Mouse (Mus musculus) midbrain, postnatal 0 days (tissue): ENCODE results near the gene Sipa1l3. TPM values are rescaled to one million over a fixed set of nuclear protein-coding genes. Genes with fewer than 3 reads are reported as not detected.

Experiments
- ATAC-seq: fragments of 200-750 bp; cut with Nextera tagmentation; 2 replicates; pipeline ENCODE4 v1.8.0; 2017; ENCODE audit warnings: moderate number of reproducible peaks, mild to moderate bottlenecking, moderate TSS enrichment, moderate library complexity; ENCODE audit not compliant: low FRiP score
- DNase-seq: peaks from one replicate; pipeline ENCODE4 v3.0.0-alpha.2; 2015; ENCODE audit warnings: low spot score
- H3K27ac ChIP-seq: fragments of 300-500 bp; sonication (generic); 2 replicates; pipeline ENCODE4 v1.5.1; 2014; ENCODE audit warnings: low read depth, mild to moderate bottlenecking, low read length, mixed read lengths
- H3K27me3 ChIP-seq: fragments of 300-500 bp; sonication (generic); 2 replicates; pipeline ENCODE4 v1.6.1; 2014; ENCODE audit warnings: low read length, control low read depth, mixed read lengths; ENCODE audit not compliant: insufficient read depth
- H3K36me3 ChIP-seq: fragments of 300-500 bp; sonication (generic); 2 replicates; pipeline ENCODE4 v1.6.1; 2014; ENCODE audit warnings: low read length, control low read depth, mixed read lengths; ENCODE audit not compliant: insufficient read depth
- H3K4me1 ChIP-seq: fragments of 300-500 bp; sonication (generic); 2 replicates; pipeline ENCODE4 v1.6.1; 2014; ENCODE audit warnings: mild to moderate bottlenecking, control low read depth, antibody characterized with exemption, low read length, mixed read lengths; ENCODE audit not compliant: insufficient read depth
- H3K4me2 ChIP-seq: fragments of 300-500 bp; sonication (generic); 2 replicates; pipeline ENCODE4 v1.6.1; 2014; ENCODE audit warnings: low read depth, mild to moderate bottlenecking, low read length, mixed read lengths; ENCODE audit not compliant: poor library complexity, severe bottlenecking
- H3K4me3 ChIP-seq: fragments of 300-500 bp; sonication (generic); 2 replicates; pipeline ENCODE4 v1.5.1; 2014; ENCODE audit warnings: low read depth, mild to moderate bottlenecking, low read length, moderate library complexity
- H3K9ac ChIP-seq: fragments of 300-500 bp; sonication (generic); replicated peaks from 2 replicates; pipeline ENCODE4 v1.6.1; 2014; ENCODE audit warnings: mild to moderate bottlenecking, low read length, moderate library complexity, mixed read lengths; ENCODE audit not compliant: poor library complexity, severe bottlenecking
- H3K9me3 ChIP-seq: fragments of 300-500 bp; sonication (generic); 2 replicates; pipeline ENCODE4 v1.6.1; 2016; ENCODE audit warnings: low read length, control low read depth
- CTCF ChIP-seq: IDR thresholded peaks from 2 replicates; pipeline ENCODE4 v1.5.1; 2016; ENCODE audit warnings: antibody characterized with exemption, mild to moderate bottlenecking
- WGBS: fragments of 180-500 bp; shearing (Covaris S2); extraction: QIAGEN DNeasy Blood & Tissue Kit; methylation state at CpG from one replicate; pipeline ENCODE4 v1.1.7; 2014; 5-methylcytosine and 5-hydroxymethylcytosine counted together
- polyA plus RNA-seq: library from polyadenylated mRNA; unstranded; fragments of >200 nt; fragmentation: Nextera tagmentation; extraction: Ambion mirVana; gene quantifications from 2 replicates; pipeline ENCODE4 v1.2.1, GENCODE M21; 2015
- total RNA-seq: library from RNA; depleted of rRNA; stranded (reverse); fragments of >200 nt; gene quantifications from 2 replicates; pipeline ENCODE4 v1.2.3, GENCODE M21; 2014

The Sipa1l3 gene
- total and polyA plus RNA-seq, 2 experiments from 2014 or later = 13.9 to 80.7 TPM

- Histone ChIP-seq H3K4me2 (no peak overlapping the region), H3K9me3 (no peaks in the 10 kb centered on the region), H3K4me3 (no peak overlapping the region), H3K27ac (no peak overlapping the region), H3K27me3 (no peaks in the 10 kb centered on the region), H3K36me3 (no peaks in the 10 kb centered on the region), H3K9ac (no peak overlapping the region), H3K4me1 (no peaks in the 10 kb centered on the region)
- under 1% methylated on average over 5 of the region's 5 CpGs for WGBS
- DNase-seq = peak; percentile 86
- no peak for ATAC-seq
- TF ChIP-seq CTCF = peak; percentile 95
Measured at GRCm38 (mm10) chr7:29523700-29524099, 5.3 kb upstream of the Sipa1l3 start.

DNA sequence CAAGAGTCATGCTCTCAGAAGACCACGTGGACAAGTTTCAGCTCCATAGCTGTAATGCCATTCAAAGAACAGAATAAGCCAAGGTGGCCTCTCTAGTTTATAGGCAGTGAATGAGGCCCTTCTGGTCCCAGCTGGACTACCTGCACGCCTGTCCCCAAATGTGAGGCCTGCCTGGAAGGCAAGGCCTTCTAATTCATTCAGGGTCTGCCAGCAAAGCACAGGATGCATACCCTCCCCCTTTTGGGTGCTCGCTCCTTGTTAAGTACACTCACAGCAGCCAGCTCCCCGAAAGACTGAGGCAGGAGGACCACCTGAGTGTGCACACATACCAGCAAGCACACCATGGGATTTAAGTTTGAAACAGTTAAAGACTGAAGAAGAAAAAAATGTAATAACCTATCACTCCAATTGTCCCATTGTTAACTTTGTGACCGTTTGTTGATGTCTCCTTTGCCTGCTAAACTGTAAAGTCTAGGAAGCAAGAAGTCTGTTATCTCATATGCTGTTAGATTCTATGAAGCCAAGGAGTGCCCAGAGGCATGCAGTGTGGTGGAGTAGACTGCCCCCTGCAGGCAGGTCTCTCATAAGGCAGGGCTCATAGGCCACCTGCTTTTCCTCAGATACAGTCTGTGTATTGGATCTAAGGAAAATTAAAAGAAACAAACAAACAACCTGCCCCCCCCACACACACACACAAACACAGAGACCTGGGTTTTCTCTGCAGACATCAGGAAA is 3.6 kb upstream of the Sipa1l3 start:
- Histone ChIP-seq H3K9me3 (no peaks in the 10 kb centered on the region), H3K4me1 (peaks cover 7% of the 10 kb centered on the region; the same call in 1 of the 2 replicates), H3K36me3 (no peaks in the 10 kb centered on the region), H3K27ac (no peak overlapping the region), H3K9ac (no peak overlapping the region), H3K4me2 (no peak overlapping the region), H3K4me3 (no peak overlapping the region), H3K27me3 (no peaks in the 10 kb centered on the region)
- ATAC-seq (no peak), DNase-seq (peak; percentile 91)
- TF ChIP-seq CTCF = peak; percentile 98
- 57% methylated on average over 5 of the region's 5 CpGs for WGBS

DNA sequence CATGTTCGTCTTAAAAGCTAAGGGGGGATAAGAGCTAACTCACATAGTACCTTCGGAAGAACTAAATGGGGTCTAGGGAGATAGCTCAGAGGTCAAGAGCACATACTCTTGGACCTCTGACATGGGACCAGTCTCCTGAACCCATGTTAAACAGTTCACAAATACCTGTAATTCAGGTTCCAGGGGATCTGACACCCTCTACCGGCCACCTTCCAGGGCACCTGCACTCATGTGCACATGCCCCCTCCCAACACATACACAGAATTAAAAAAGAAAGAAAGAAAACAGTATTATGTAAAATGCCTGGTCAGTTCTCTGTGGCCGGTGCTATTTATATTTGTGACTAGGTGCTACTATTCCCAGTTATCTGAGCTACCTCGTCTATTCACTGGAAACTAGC is 2.9 kb upstream of the Sipa1l3 start:
- H3K27me3 ChIP-seq = no peaks in the 10 kb centered on the region
- no peak overlapping the region for H3K4me2 ChIP-seq
- ATAC-seq (no peak), DNase-seq (no peak)
- H3K9me3 ChIP-seq = no peaks in the 10 kb centered on the region
- H3K9ac ChIP-seq = no peak overlapping the region
- peaks cover 12% of the 10 kb centered on the region for H3K4me1 ChIP-seq
- WGBS = 73% methylated on average over 5 of the region's 5 CpGs
- H3K27ac ChIP-seq = no peak overlapping the region
- no peaks in the 10 kb centered on the region for H3K36me3 ChIP-seq
- TF ChIP-seq CTCF = peak; percentile 30; the same call in 1 of the 2 replicates
- H3K4me3 ChIP-seq = no peak overlapping the region

DNA sequence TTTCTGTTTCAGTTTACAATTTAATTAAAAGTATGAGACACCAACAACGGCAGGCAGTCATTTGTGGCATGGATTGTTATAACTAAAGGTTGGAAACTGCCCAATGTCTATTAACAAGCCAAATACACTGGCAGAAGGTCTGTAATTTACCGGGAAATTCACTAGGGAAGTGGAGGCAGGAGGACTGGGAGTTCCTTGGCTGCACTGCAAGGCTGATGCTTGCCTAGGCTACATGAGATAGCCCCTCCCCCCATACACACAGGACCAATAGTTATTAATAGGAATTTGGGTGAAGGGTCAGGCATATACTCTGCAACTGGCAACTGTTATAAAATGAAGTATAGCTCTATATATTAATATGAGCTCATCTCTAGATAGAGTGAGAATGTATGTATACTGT is 2.4 kb upstream of the Sipa1l3 start:
- H3K27ac ChIP-seq = no peak overlapping the region
- no peaks in the 10 kb centered on the region for H3K27me3 ChIP-seq
- H3K4me2 ChIP-seq = no peak overlapping the region
- no peak overlapping the region for H3K4me3 ChIP-seq
- 70% methylated on average over 2 of the region's 2 CpGs for WGBS
- H3K4me1 ChIP-seq = peaks cover 14% of the 10 kb centered on the region
- no peak for TF ChIP-seq CTCF
- DNase-seq (peak; percentile 35), ATAC-seq (no peak)
- H3K9ac ChIP-seq = no peak overlapping the region
- H3K36me3 ChIP-seq = no peaks in the 10 kb centered on the region
- no peaks in the 10 kb centered on the region for H3K9me3 ChIP-seq

DNA sequence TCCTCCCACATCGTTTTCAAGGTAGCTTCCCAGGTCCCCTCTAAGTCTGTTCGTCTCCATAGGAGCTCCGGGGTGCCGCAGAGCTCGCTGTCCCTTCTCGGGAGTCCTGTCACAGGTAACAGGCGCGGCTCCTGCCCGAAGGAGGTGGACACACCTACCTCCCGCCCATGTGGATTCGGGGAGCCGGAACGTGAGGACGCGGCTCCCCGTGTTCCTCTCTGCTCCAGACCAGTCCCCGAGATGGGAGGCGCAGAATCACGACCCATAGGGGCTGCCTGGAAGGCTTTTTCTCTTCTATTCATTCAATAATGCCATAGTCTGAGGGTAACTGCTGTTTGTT is 740 bp upstream of the Sipa1l3 start:
- WGBS = under 1% methylated on average over 19 of the region's 19 CpGs
- peak overlapping the region; percentile 69 for H3K4me3 ChIP-seq
- 0 out of 2 replicates have a peak, but pooled peaks have one; percentile 0 for TF ChIP-seq CTCF
- H3K9me3 ChIP-seq = no peaks in the 10 kb centered on the region
- H3K27ac ChIP-seq = peak overlapping the region; percentile 95
- peaks cover 14% of the 10 kb centered on the region for H3K4me1 ChIP-seq
- DNase-seq (peak; percentile 24), ATAC-seq (no peak)
- peak overlapping the region; percentile 74 for H3K9ac ChIP-seq
- peak overlapping the region; percentile 78 for H3K4me2 ChIP-seq
- H3K27me3 ChIP-seq = no peaks in the 10 kb centered on the region
- H3K36me3 ChIP-seq = no peaks in the 10 kb centered on the region

DNA sequence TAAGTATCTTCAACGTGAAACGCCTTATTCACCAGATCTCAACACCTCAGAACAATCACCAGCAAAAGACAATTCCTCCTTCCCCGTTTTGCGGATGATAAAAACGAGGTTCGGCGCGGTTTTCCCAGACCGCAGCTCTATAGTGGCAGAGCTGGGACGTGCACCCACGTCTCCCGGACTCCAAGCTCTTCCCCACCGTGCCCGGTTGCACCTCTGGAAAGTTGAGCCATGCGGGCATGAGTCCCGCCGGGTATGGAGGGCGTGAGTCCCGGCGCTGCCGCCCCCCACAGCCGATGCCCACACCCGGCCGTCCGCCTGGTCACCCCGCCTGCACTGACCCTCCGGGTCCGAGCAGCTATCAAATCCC is 404 bp downstream of the Sipa1l3 start:
- peak; percentile 28 for ATAC-seq
- Histone ChIP-seq H3K27me3 (no peaks in the 10 kb centered on the region), H3K4me1 (peaks cover 14% of the 10 kb centered on the region), H3K27ac (peak overlapping the region; percentile 95), H3K9me3 (no peaks in the 10 kb centered on the region), H3K4me2 (peak overlapping the region; percentile 78), H3K9ac (peak overlapping the region; percentile 74), H3K36me3 (no peaks in the 10 kb centered on the region), H3K4me3 (peak overlapping the region; percentile 69)
- peak; percentile 30 for DNase-seq
- WGBS = 1% methylated on average over 27 of the region's 28 CpGs
- no peak; the same call in 1 of the 2 replicates for TF ChIP-seq CTCF
